Mouse (Mus musculus) T-cell, adult 2 months (primary cell): ENCODE results near the gene Unc5a.

Source experiments
- DNase-seq: peaks from one replicate; pipeline ENCODE4 v3.0.0; 2022; ENCODE audit warnings: low spot score

The Unc5a gene

GRCm38 (mm10) chr13:54948531-54949493 lies at the start of gene Unc5a:
Gene Unc5a (plus strand): TSS chr13:54949411.
- DNase-seq: no peak

DNA sequence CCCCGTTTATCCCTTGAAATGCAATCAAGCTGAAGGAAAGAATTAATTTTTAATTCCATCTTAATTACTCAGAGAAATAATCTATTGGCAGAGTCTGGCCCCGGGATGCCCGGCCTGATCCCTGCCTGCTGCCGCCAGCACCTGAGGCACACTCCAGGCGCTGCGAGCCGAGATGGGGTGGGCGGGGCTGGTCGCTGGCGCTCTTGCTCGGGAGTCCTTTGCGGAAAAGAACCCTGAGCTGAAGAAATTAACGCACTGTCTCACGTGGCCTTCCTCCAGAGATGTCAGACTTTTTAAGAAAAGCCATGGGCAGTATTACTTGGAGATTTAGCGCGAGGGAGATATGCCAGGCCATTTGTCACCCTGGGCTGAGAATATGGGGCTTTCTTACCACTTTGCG lies 37.2 kb upstream of the Unc5a start:
- DNase-seq: no peak

DNA sequence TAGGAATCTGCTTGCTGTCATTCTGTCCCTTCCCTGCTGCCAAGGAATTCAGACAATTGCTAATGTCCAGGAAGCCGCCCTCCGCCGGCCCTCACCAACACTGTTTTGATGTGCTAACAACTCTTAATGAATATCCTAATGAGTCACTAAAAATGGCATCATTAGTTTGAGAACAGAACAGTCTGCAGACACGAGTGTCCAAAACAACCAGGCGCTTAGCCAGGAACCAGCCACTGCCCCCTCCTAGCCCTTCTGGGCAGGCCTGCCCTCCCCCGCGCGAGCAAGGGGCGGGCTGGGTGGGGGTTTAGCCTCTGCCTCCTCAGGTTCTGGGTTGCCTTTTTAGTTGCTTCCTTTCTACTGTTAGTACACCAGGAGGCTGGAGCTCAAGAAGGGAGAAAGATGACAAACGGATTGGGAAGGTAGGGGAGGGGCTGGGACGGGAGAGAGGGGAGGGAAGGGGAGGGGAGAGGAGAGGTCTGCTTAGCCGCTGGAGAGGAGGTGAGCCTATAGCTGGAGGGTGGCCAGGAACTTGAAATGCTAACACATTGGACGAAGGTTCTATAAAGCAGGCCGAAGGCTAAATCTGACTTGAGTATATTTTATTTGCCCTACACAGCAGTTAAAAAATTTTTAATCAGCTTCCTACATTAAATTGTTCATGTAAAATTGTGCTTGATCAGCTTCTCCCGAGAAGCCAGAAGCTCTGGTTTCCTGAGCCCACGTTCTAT lies 36.2 kb upstream of the Unc5a start:
- no peak for DNase-seq

- no peak for DNase-seq
Measured at GRCm38 (mm10) chr13:54916644-54917043, 32.6 kb upstream of the Unc5a start.

DNA sequence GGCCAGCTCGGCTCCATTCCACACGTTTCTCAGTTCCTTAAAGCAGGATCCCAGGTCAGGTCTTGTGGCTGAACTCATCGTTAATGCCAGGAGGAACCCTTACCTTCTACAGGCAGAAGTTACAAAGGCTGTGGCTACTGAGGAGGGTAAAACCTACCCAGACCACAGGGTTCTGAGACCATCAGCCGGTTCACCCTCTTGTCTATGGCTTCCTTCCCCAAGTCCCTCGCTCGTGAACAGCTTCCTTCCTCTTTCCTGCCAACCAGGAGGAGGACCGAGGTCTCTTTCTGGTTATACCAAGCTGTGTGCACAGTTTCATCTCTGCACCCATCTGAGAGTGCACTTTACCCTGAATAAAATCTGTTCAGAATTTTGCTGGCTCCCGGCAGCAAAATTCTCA lies 30.3 kb upstream of the Unc5a start:
- no peak for DNase-seq

GRCm38 (mm10) chr13:54919666-54920065 lies 29.5 kb upstream of the Unc5a start:
- DNase-seq: no peak

DNA sequence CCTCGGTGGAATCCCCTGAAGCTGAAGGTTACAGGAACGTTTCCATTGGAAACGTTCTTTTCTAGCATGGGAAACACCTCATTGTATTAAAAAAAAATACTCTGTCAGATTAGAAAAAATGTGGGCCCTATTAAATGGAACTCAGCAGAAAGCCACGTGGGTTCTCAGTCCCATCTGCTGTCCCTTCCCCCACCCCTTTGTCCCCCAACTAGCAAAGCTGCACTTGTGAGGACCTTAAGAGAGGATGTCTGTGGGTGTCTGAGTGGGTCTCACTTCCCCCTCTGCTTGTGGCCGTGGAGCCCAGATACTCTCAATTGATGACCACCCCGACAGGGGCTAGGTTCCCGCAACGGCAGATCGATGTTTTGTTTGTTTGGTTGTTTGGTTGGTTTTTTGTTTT lies 27.5 kb upstream of the Unc5a start:
- no peak for DNase-seq

- no peak for DNase-seq
Measured at GRCm38 (mm10) chr13:54923705-54924104, 25.5 kb upstream of the Unc5a start.

DNA sequence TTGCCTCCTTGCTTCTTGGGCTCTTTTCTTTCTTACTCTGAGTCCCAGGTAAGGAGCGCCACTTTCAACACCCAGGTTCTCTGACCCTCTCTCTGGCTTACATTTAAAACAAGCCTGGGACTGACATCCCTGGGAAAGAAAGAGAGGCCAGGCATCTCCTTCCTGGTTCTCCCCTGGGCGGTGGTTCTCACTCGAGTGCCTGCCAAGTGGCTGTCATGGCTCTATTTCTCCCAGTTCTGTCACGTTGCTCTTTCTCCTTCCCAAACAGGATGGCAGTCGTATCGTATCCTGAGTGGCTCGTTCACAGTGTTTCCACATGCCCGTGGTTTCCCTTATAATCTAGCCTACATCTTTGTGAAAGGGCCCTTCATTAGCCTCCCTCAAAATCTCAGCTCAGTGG lies 23.7 kb upstream of the Unc5a start:
- DNase-seq: no peak

DNA sequence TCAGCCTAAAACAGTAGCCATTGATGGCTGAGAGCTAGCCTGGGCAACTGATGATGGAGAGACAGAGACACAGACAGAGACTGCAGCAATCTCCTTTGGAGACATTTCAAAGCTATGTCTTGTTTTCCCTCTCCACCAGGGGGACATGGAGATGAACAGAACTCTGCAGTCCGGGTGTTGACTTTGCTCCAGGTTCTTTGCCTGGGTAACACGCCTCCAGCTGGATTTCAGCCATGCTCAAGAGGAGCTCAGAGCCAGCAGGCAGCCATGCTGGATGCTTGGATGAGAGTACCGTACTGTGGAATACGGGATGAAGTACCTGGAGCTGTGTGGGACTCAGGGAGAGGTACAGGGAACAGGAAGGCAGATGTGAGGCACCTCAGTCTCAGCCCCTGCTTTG lies 22.6 kb upstream of the Unc5a start:
- no peak for DNase-seq

DNA sequence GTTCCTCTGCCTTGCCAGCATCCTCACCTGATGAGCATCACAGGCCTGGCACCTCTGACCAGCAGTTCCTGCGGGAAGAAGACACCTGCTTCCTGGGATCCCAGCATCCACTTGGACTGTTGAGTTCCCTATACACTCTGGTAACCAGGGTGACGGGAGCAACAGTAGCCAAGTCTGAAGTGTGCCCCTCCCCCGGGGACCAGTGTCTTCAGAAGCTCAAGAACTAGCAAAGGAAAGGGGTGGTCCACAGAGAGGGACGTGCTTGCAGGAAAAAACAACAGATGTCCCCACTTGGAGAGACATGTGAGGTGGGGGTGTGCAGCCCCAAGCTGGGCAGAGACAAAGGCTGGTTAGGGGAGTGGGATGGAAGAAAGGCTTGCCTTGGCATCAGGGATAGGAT lies 19.1 kb upstream of the Unc5a start:
- DNase-seq: no peak

DNA sequence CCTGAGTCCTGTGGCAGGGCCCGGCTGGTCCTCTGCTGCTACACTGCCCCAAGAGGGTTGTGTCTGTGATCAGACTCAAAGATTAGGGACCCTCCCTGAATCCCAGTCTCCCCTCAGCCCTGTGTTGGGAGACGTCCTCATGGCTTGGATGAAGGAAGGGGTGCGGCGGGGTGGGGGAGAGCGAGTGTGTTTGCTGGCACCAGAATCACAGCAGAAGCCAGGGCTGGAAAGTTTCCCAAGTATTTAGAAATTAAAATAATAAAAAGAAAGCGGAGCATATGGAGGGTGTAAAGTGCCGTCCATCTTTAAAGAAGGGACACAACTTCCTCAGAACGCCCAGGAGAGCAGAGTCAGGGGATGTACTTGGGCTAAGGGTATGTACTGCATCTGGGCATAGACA lies 14.3 kb upstream of the Unc5a start:
- no peak for DNase-seq

DNA sequence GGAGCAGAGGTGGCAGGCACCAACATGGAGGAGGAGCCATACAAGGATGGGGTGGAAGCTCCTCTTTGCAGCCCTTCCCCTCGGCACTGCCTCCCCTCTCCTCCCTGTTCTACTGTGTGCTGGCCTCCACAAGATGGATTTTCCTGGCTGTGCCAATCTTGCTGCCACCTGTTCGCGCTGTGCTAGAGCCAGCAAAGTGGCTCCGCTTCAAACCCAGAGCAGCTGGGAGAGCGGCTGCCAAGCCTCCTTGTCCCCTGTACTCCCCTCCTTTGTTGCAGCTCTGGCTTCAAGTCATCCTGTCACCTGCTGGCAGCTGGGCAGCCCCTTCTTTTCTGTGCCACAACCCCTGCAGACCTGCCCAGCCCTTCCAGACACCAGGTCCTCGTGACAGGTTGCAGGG lies 13.0 kb upstream of the Unc5a start:
- no peak for DNase-seq

DNA sequence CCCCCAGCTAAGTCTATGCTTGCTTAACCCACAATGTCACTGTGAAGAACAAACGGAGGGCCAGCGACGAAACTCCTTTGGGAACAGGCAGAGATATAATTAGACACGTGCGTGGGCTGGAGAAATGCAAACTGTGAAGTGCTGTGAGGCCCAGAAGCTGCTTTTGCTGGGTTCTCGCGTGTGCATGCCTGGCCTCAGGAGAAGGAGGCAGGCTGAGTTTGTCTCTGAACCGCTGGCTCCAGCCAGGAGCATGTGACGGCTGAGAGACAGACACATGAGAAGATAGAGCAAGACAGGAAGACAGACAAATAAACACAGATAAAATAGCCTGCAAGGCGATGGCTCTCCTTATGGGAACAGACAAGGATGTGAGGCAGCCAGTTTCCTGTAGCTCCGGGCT lies 11.3 kb upstream of the Unc5a start:
- DNase-seq: no peak

GRCm38 (mm10) chr13:54938493-54938892 lies 10.7 kb upstream of the Unc5a start:
- DNase-seq: no peak

DNA sequence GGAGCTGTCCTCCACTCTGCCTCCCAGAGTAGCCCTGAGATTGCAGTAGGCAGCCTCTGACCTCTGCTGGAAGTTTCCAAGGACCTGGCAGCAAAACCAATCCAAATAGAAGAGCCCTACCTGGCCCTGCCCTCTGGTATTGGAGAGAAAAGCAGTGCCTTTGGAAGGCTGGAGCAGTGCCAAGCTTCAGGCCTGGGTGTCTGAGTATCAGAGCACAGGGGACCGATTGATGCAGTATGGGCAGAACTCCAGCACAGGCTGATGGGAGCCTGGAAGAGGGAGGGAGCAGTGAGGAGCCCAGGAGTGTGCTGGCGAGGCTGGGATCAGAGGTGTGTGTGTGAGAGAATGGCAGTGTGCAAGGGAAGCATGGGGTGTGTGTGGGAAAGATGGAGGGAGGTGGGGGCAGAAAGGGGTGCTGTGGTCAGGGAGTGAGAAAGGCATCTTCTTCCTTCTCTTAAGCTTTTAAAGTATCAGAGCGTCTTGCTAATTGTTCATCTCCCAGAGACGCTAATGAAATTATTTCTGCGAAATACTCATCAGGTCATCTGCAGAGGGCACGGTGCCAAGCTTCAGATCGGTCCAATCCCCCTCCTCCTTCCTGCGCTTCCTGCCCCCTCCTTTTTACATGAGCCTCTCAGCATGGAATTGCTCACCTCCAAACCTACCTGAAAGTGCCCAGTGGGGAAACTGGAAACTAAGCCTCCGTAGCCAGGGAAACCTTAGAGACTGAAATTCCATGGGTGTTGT lies 4.6 kb upstream of the Unc5a start:
- DNase-seq: no peak

GRCm38 (mm10) chr13:54945332-54945731 lies 3.9 kb upstream of the Unc5a start:
- no peak for DNase-seq

GRCm38 (mm10) chr13:54946406-54946805 lies 2.8 kb upstream of the Unc5a start:
- DNase-seq: no peak

DNA sequence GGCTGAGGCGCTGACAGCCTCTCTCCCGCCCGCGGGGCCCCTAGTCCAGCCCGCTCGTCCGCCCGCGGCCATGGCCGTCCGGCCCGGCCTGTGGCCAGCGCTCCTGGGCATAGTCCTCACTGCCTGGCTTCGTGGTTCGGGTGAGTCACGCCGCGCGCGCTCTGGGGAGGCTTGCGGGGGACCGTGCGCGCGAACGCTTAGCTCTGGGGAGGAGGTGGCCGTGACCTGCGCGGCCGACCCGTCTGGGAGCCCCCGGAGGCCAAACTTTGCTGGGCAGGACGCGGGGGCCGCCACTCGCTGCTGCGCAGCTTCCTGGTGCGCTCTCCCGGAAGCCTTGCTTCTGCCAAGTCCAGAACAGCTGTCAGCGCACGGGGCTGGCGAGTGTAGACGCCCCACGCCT lies 381 bp downstream of the Unc5a start:
- no peak for DNase-seq

GRCm38 (mm10) chr13:54950131-54950530 lies 920 bp downstream of the Unc5a start:
- DNase-seq: no peak

DNA sequence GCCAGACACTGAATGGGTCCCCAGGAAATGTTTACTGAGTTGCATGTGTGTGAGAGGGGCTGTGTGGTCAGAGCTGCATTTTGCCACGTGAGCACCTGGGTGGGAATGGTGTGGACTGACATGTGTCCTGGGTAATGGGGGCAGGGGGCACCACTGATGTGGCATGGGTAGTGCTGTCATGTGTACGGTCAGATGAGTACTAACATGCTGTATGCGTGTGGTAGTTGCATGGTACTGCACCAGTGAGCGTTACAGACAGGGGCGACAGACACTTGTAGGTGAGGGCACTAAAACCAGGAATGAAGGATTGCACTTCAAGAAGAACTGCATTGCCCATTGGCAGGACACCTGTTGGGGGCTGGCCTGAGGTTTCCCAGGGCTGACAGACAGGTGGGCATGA lies 2.0 kb downstream of the Unc5a start:
- DNase-seq: no peak

DNA sequence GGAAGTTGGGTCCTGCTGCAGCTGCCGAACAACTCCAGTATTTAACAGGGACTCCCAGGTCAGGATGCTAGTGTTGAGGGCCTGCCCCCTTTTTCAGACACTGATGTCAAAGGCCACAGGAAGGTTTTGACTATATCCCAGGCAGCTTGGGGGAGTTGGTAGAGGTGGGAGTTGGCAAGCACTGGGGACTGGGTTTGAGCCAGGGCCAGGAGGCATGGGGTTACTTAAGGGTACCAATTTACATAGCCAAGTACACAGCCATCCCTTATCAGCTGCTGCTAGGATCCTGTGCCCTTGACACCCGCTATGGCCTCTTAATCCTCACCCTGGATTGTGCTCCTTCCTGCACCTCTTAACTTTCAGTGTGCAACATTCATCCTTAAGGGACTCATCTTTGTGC lies 5.5 kb downstream of the Unc5a start:
- DNase-seq: no peak
